ENCODE assay signal across 8 mouse cellular contexts in genomic region chrX:167210319-167210728, GRCm38 (mm10). TPM values are rescaled to one million over a fixed set of nuclear protein-coding genes. Genes with fewer than 3 reads are reported as not detected.
A peak's percentile ranks its signal among the peaks of the same experiment; 100 is the strongest.
DNase-seq lines count a peak whose midpoint lies in the region; ATAC-seq and TF ChIP-seq lines count a peak whose summit lies in the region.

No protein-coding gene starts in this region.

- ATAC-seq in megakaryocyte-erythroid progenitor cell, adult 5-6 weeks (replicated peaks; ENCODE audit: low FRiP score, low TSS enrichment, poor library complexity, severe bottlenecking): peak; percentile 16

- H3K79me2 ChIP-seq in heart, adult 2 months (replicated peaks; ENCODE audit: control insufficient read depth, insufficient read depth, low read length): no peaks in the 10 kb centered on the region

- H3K9ac ChIP-seq in heart, adult 2 months (ENCODE audit: low read depth, low read length): peak overlapping the region; percentile 76

- DNase-seq in spleen, postnatal 36 days (ENCODE audit: low spot score in 2 of 2): peak; percentile 66 to 68
- no peak for DNase-seq in spleen, postnatal 14 days (ENCODE audit: low spot score in 2 of 2)
- DNase-seq in heart, adult 2 months: peak; percentile 60 to 61
- DNase-seq in kidney, adult 2 months: peak; percentile 34
- no peak for DNase-seq in cerebellum, postnatal 36 days
- no peak for DNase-seq in retina, embryonic 14.5 days (ENCODE audit: low spot score)
- DNase-seq in cerebellum, adult 9-10 months: no peak

- WGBS in heart, adult 2 months: 26% methylated on average over 6 of the region's 6 CpGs
- 34% methylated on average over 6 of the region's 6 CpGs for WGBS in kidney, adult 2 months

- H3K4me3 ChIP-seq in heart, adult 2 months: peak overlapping the region; percentile 56
- 0 out of 2 replicates have a peak overlapping the region, but pooled peaks have one; percentile 0 for H3K4me3 ChIP-seq in kidney, adult 2 months (ENCODE audit: insufficient read depth, low read depth, low read length)

- H3K4me1 ChIP-seq in heart, adult 2 months (ENCODE audit: control insufficient read depth, insufficient read depth, low read length): peaks cover 8% of the 10 kb centered on the region
- H3K4me1 ChIP-seq in kidney, adult 2 months (ENCODE audit: control insufficient read depth, insufficient read depth, low read length): no peaks in the 10 kb centered on the region

- H3K27ac ChIP-seq in heart, adult 2 months: peak overlapping the region; percentile 94
- peak overlapping the region; percentile 86 for H3K27ac ChIP-seq in kidney, adult 2 months (ENCODE audit: insufficient read depth, low read depth, low read length)

- TF ChIP-seq POLR2A in heart, adult 2 months (IDR thresholded peaks at IDR 0.05; ENCODE audit: insufficient read depth, low read depth, low read length): peak; percentile 10; the same call in 1 of the 2 replicates
- TF ChIP-seq POLR2A in kidney, adult 2 months (IDR thresholded peaks at IDR 0.05; ENCODE audit: low read depth, low read length): no peak

- TF ChIP-seq CTCF in heart, adult 2 months (IDR thresholded peaks at IDR 0.05): no peak
- no peak for TF ChIP-seq CTCF in kidney, adult 2 months (conservative IDR thresholded peaks at IDR 0.05; ENCODE audit: insufficient read depth, insufficient read length, low read depth, low read length)

- no peaks in the 10 kb centered on the region for H3K27me3 ChIP-seq in heart, adult 2 months (ENCODE audit: control insufficient read depth, insufficient read depth, low read length)
- no peaks in the 10 kb centered on the region for H3K27me3 ChIP-seq in kidney, adult 2 months (replicated peaks; ENCODE audit: control insufficient read depth, insufficient read depth, low read length)

- no peak for TF ChIP-seq EP300 in heart, adult 2 months (IDR thresholded peaks at IDR 0.05; ENCODE audit: insufficient read depth, low read depth, low read length)

- peaks cover 8% of the 10 kb centered on the region for H3K36me3 ChIP-seq in heart, adult 2 months (ENCODE audit: control insufficient read depth, insufficient read depth, low read length)
- H3K36me3 ChIP-seq in kidney, adult 2 months (ENCODE audit: control insufficient read depth, insufficient read depth, low read length): no peaks in the 10 kb centered on the region

- intact Hi-C loops in heart, adult 2 months (cut with DNase I): no loop called here

RNA-seq across cellular contexts. Expression of gene Tmsb4x, which starts 1.2 kb away (rescaled TPM):
- total RNA-seq in heart, adult 2 months (2021): 100 to 1,000 TPM; 435 to 610 TPM
- 211 and 313 TPM in 2 replicates for polyA plus RNA-seq in heart, adult 2 months (2012; rRNA removed)
- 143 and 255 TPM in 2 replicates for polyA plus RNA-seq in kidney, adult 2 months (2012; rRNA removed)
- 237 and 370 TPM in 2 replicates for total RNA-seq in megakaryocyte-erythroid progenitor cell, adult 5-6 weeks (2014; fragmentation: Nextera tagmentation)
- 226 and 321 TPM in 2 replicates for total RNA-seq in megakaryocyte-erythroid progenitor cell, adult 5-6 weeks (2017)

RNA-seq across cellular contexts. Expression of gene Tlr8, which starts 53.8 kb away (rescaled TPM):
- 1 to 10 TPM; 1.3 to 1.9 TPM for total RNA-seq in heart, adult 2 months (2021)
- polyA plus RNA-seq in heart, adult 2 months (2012; rRNA removed): 0.59 and 1.2 TPM in 2 replicates
- polyA plus RNA-seq in kidney, adult 2 months (2012; rRNA removed): 0.15 and 0.30 TPM in 2 replicates
- total RNA-seq in megakaryocyte-erythroid progenitor cell, adult 5-6 weeks (2014; fragmentation: Nextera tagmentation): not detected in 2 replicates
- 0.52 TPM in 1 of 2 replicates, not detected in the other for total RNA-seq in megakaryocyte-erythroid progenitor cell, adult 5-6 weeks (2017)

Comparison
In these comparisons a context has a peak if more than half of its experiments do, and no peak if none do; other contexts are left out.
1. DNase-seq: peak in spleen, postnatal 36 days (2 of 2), heart, adult 2 months (2 of 2) and kidney, adult 2 months (single experiment); none in spleen, postnatal 14 days (0 of 2), cerebellum, postnatal 36 days (0 of 2), retina, embryonic 14.5 days (single experiment) and cerebellum, adult 9-10 months (single experiment).